Mouse (Mus musculus) thymus, postnatal 4 days (tissue): Measurements from ENCODE around the gene Lysmd3.
"Not testable (repeated sequence)": the region's sequence is repeated elsewhere in the genome, so short reads cannot be mapped to it uniquely, and the experiment has no call there.

Experiments used
- DNase-seq: peaks from one replicate; pipeline ENCODE4 v3.0.0; 2021

Gene Lysmd3

DNA sequence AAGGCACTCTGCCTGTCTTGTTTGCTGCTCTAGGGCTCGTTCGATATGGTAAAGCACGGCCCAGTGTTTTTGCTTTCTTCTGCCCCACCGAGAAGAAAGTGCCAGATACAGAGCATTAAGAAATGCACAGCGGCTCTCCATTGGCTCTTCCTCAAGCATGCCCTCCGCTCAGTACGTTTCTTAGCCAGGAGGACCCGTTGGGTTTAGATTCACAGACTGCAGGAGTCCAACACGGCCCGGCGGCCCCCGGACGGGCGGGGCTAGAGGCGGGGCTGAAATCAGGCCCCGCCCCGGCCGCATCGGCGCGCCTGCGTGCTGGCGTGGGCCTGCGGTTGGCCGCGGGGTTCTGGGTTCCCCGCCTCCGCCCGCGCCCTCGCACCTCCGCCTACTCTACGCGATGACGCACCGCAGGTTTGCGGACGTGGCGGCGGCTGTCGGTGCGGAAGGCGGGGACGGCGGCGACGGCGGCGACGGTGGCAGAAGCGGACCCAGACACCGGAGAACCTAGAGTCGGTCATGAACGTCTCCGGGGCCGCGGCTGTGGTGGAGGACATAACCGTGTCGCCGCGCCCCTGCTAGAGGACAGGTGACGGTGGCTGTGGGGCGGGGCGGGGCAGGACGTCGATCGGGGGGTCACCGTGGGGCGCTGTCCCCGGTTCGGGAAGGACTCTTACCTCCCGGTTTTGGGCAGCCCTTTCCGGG is at the start of gene Lysmd3:
Gene Lysmd3 (plus strand): TSS at position 313 of the 702 bp plus-strand sequence.
- peak; percentile 94 for DNase-seq

DNA sequence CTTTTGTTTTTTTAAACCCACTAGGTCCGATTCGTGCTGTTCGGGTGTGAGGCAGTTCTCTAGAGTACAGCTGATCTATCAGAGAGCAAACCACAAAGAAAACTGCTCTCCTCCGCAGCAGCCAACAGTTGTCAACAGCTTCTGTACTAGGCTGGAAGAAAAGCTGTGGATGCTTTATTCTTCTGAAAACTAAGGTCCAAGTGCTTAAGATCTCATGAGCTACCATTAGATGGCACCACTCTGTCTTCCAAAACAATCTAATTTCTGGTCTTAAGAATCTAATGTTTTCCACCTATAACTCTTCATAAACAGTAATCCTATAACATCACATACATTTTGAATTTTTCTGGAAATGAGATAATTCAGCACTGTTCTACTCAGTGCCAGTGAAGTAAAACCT is 47.1 kb upstream of the Lysmd3 start:
- no peak for DNase-seq

DNA sequence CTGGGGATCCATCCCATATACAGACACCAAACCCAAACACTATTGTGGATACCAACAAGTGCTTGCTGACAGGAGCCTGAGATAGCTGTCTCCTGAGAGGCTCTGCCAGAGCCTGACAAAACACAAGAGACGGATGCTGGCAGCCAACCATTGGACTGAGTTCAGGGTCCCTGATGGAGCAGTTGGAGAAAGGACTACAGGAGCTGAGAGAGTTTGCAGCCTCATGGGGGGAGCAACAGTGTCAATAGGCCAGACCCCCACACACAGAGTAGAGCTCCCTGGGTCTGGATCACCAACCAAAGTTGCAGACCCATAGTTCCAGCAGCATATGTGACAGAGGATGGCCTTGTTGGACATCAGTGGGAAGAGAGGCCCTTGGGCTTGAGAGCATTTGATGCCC is 29.6 kb upstream of the Lysmd3 start:
- DNase-seq = not testable (repeated sequence)

DNA sequence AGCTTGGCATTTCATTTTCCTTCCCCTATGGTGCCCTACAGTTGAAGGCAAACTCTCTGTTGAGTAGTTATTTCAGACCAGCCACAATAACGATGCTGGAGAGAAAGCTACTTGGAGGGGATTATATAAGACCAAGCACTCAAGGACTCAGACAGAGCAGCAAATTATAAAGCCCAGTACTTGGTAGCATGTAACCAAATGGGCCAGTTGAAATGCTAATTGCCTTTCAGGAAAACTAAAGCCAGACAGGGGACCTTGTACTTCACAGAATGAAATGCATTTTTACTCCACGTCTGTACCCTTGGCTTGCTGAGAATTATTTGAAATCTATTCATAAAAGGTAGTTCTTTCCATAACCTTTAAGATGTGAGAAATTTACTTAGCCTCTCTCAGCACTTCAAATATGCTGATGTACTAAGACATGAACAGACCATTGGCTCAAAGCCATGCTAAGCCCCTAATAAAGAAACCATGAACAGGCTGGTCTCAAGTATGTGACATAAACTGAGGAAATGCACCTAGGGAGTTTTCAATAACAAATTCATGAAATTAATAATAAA is 28.8 kb upstream of the Lysmd3 start:
- DNase-seq = no peak

- DNase-seq = no peak
Measured at GRCm38 (mm10) chr13:81629395-81629794, 28.1 kb upstream of the Lysmd3 start.

GRCm38 (mm10) chr13:81630566-81630965 is 26.9 kb upstream of the Lysmd3 start:
- no peak for DNase-seq

- DNase-seq = peak; percentile 18
Measured at GRCm38 (mm10) chr13:81632720-81633415, 24.6 kb upstream of the Lysmd3 start, which contains the start of gene Adgrv1. TSS of gene Adgrv1 (minus strand) at chr13:81633154.

DNA sequence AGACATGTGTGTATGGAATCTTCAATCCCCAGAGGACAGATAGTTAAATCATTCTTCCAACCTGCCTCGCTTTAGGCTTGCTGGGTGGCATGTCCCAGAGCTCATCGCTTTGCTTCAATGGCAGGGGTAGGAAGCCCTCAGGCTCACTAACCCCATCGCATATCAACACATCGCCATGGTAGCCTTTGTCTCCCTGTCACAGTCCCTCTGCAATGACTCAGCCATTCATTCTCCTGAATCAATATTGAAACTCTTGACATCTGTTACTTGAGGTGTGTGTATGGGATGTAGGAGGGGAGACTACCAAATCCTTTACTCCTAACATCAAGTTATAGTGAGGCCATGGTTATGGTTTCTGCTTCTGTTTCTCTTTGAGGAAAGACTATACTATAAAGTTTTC is 17.8 kb upstream of the Lysmd3 start:
- no peak for DNase-seq

- DNase-seq = no peak
Measured at GRCm38 (mm10) chr13:81640881-81641280, 16.6 kb upstream of the Lysmd3 start.

DNA sequence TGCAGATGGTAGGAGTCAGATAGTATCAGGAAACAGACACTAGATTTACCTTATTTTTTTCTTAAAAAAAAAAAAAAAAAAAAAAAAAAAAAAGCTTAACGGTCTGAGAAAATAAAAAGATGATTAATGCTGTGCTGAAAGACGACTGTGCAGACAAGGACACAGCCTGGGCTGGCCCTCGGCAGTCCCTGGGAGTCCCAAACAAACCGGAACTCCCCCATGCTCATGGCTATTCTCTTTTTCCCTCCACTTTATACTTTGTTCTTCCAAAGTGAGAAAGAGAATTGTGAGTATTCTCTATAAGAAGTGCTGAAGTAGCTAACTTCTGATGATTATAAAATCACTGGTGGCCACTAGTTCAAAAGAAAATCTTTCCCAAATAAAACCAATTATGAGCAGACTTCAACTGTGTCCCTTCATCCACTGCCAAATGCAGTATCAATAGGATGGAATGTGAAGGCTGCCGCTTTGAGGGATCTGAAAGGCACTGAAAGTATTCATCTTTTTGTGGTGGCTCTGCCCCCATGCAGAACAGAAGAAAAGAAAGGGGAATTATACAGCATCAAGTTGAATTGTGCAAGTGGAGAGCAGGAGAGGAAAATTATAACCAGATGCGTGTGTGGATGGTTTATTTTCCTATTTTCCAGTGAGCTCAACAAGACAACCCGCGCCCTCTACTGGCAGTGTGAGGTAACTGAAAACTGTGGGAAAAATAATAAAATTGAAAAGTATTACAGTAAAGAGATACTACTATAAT is 16.0 kb upstream of the Lysmd3 start:
- peak; percentile 66 for DNase-seq

GRCm38 (mm10) chr13:81642491-81643149 is 14.8 kb upstream of the Lysmd3 start:
- DNase-seq = no peak

DNA sequence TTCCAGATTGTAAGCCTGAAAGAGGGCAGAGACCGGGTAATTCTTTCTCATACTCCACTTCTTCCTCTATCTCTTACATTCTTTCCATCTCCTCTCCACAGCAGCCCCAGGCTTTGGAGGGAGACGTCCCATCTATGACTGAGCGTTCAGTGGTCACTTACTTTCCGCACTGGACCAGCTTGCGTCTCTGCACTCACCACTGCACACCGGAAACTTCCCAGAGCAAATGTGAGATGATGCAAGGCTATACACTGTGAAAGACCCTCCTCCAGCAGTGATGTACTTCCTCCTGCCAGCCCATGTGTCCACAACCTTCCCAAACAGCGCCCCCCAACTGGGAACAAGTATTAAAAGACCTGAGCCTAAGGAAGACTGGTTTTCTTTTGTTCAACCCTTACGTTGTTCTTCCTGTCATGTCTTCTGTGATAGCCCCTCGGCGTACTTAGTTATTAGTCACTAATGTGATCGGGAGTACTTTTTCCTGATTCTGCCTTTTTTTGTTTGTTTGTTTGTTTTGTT is 13.4 kb upstream of the Lysmd3 start:
- no peak for DNase-seq

GRCm38 (mm10) chr13:81646348-81646747 is 11.1 kb upstream of the Lysmd3 start:
- no peak for DNase-seq

- not testable (repeated sequence) for DNase-seq
Measured at GRCm38 (mm10) chr13:81650382-81650781, 7.1 kb upstream of the Lysmd3 start.

DNA sequence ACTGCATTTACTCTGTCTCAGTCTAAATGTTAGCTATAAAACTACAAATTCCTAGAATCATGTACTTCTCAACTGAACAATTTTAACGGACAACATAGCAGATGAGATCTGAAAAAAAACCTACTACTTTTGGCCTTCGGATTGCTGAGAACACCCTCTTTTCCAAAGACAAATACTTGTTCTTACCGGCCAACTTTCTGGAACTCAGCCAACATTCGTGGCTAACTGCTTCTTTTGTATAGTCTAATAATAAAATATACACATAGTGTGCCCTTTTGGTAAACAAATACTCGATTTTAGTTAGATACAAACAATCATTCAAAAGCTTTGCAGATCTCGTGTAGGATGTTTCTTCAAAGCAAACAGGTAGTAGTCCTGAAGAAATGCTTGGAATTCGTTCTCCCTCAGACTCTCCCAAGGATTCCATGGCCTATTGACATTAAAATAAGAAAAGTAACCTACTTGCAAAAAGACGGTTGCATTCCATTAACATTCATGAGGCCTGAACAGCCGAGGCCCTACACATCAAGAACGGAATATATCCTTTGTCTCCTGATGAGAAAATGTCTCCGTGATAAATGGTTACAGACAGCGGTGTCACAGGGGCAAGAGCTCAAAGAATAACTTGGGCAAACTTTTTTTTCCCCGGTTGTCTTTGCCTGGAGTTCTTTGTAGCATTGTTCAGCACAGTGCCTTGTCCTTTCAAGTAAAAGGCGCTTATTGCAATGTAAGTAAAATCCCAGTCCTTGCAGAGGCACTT is 1.2 kb upstream of the Lysmd3 start:
- DNase-seq = no peak

DNA sequence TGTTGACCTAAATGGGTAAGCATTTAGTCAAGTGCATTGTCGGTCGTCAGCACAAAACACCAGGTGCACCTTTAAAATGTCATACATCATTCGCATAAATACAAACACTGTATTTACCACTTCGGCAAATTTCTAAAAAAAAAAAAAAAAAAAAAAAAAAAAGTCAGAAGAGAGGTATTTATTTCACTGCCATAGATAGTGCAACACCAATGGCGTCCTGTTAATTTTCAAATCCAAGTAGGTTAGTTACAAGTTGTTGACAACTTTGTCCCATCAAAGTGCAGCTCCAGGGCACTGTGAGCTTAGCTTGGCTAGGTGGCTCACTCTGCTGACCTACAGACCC is 484 bp upstream of the Lysmd3 start:
- DNase-seq = no peak

GRCm38 (mm10) chr13:81658053-81658752 is 740 bp downstream of the Lysmd3 start:
- DNase-seq = no peak

- no peak for DNase-seq
Measured at GRCm38 (mm10) chr13:81663566-81664330, 6.3 kb downstream of the Lysmd3 start.

- no peak for DNase-seq
Measured at GRCm38 (mm10) chr13:81664331-81664698, 6.9 kb downstream of the Lysmd3 start.

- DNase-seq = no peak
Measured at GRCm38 (mm10) chr13:81667713-81668112, 10.2 kb downstream of the Lysmd3 start.

DNA sequence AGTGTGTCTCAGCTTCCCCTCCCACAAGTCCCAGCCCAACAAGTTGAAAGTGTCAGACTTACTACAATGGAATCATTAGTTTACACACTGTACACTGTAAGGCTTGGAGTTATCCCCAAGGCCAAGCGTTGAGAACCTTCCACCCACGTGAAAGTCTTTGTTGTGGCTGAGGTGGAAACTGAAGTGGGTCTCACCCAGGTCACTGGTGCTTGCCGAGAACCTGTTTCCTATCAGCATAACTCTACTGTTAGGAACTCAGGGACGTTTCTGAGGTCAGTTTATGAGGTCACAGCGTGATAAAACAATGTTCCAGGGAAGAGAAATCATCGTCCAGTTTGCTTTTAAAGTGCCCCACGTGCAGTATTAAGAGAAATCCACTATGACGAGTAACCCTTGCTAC is 17.9 kb downstream of the Lysmd3 start:
- DNase-seq = no peak
